Comparison of ENCODE assay signal across 35 mouse cellular contexts in the genomic region with DNA sequence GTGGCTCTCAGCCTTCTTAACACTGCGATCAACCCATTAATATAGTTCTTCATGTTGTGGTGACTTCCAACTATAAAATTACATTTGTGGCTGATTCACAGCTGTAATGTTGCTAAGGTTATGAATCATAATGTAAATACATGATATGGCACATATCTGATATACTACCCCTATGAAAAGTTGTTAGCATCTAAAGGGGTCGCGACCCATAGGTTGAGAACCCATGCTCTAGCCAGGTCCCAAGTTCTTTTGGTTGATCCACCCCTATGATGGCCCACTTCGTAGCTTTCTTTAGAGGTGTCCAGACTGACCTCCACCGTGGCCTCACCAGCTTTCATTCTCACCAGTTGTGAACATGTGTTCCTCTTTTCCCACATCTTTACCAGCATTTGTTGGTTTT. TPM values are rescaled to one million over a fixed set of nuclear protein-coding genes. Genes with fewer than 3 reads are reported as not detected.
"Had no signal": no experiment of that assay in that cellular context is flagged by ENCODE, and none has a peak within 500 bp of the region (broad histone marks: within the 10 kb centered on the region; RNA-seq: fewer than 3 reads in every experiment).

No protein-coding gene starts in this region.

- H3K4me1 ChIP-seq: embryonic facial prominence, embryonic 10.5 days; embryonic facial prominence, embryonic 12.5 days; embryonic facial prominence, embryonic 13.5 days; embryonic facial prominence, embryonic 15.5 days; forebrain, embryonic 10.5 days; forebrain, embryonic 12.5 days; forebrain, embryonic 13.5 days; forebrain, embryonic 15.5 days; heart, embryonic 10.5 days had no signal

- H3K9me3 ChIP-seq: embryonic facial prominence, embryonic 10.5 days; embryonic facial prominence, embryonic 12.5 days; embryonic facial prominence, embryonic 13.5 days; embryonic facial prominence, embryonic 15.5 days; forebrain, embryonic 10.5 days; forebrain, embryonic 12.5 days; forebrain, embryonic 13.5 days; forebrain, embryonic 15.5 days; heart, embryonic 10.5 days had no signal

- H3K27me3 ChIP-seq: embryonic facial prominence, embryonic 12.5 days; embryonic facial prominence, embryonic 13.5 days; embryonic facial prominence, embryonic 15.5 days; forebrain, embryonic 12.5 days; forebrain, embryonic 13.5 days; forebrain, embryonic 15.5 days had no signal

- H3K36me3 ChIP-seq: embryonic facial prominence, embryonic 10.5 days; embryonic facial prominence, embryonic 12.5 days; embryonic facial prominence, embryonic 13.5 days; embryonic facial prominence, embryonic 15.5 days; forebrain, embryonic 10.5 days; forebrain, embryonic 12.5 days; forebrain, embryonic 15.5 days; heart, embryonic 10.5 days had no signal

- H3K27ac ChIP-seq: embryonic facial prominence, embryonic 10.5 days; embryonic facial prominence, embryonic 12.5 days; embryonic facial prominence, embryonic 13.5 days; embryonic facial prominence, embryonic 15.5 days; forebrain, embryonic 10.5 days; forebrain, embryonic 12.5 days; forebrain, embryonic 13.5 days; forebrain, embryonic 15.5 days; gastrocnemius, adult 2 months; heart, adult 2 months; heart, embryonic 10.5 days had no signal

- H3K4me3 ChIP-seq: embryonic facial prominence, embryonic 10.5 days; embryonic facial prominence, embryonic 12.5 days; embryonic facial prominence, embryonic 13.5 days; embryonic facial prominence, embryonic 15.5 days; erythroblast, embryonic 14.5 days; forebrain, embryonic 10.5 days; forebrain, embryonic 12.5 days; forebrain, embryonic 13.5 days; forebrain, embryonic 15.5 days; gastrocnemius, adult 2 months; heart, adult 2 months; heart, embryonic 10.5 days had no signal

- H3K9ac ChIP-seq: embryonic facial prominence, embryonic 12.5 days; embryonic facial prominence, embryonic 13.5 days; embryonic facial prominence, embryonic 15.5 days; forebrain, embryonic 12.5 days; forebrain, embryonic 13.5 days; forebrain, embryonic 15.5 days; forebrain, postnatal 0 days had no signal

- DNase-seq: cerebellum, adult 9-10 months; cerebellum, adult 9-11 months; cerebellum, postnatal 10 days; cerebellum, postnatal 14 days; cerebellum, postnatal 25 days; cerebellum, postnatal 36 days; embryo, embryonic 11 days; forebrain, postnatal 0 days; gastrocnemius, adult 2 months; gastrocnemius, postnatal 14 days; gastrocnemius, postnatal 25 days; gastrocnemius, postnatal 36 days; heart, adult 11 months; heart, adult 18-20 months; heart, adult 2 months had no signal

- H3K4me2 ChIP-seq: embryonic facial prominence, embryonic 12.5 days; embryonic facial prominence, embryonic 13.5 days; embryonic facial prominence, embryonic 15.5 days; forebrain, embryonic 12.5 days; forebrain, embryonic 13.5 days; forebrain, embryonic 15.5 days; heart, embryonic 11.5 days had no signal

RNA-seq across cellular contexts. Expression of a gene that starts 18.0 kb away (rescaled TPM):
- total RNA-seq: common myeloid progenitor, adult 5-6 weeks; gastrocnemius, adult 18-20 months; gastrocnemius, adult 2 months; gastrocnemius, adult 8-10 months; gastrocnemius, postnatal 14 days; gastrocnemius, postnatal 25 days; gastrocnemius, postnatal 36 days; gastrocnemius, postnatal 4 days; granulocyte monocyte progenitor cell, adult 5-6 weeks; heart, adult 18-20 months; heart, adult 2 months; heart, adult 8-10 months had no signal
- polyA plus RNA-seq: erythroblast, embryonic 14.5 days; forebrain, embryonic 10.5 days; forebrain, embryonic 14.5 days; forebrain, embryonic 16.5 days; gonadal fat pad, adult 2 months; heart, adult 2 months; heart, embryonic 10.5 days; heart, embryonic 11.5 days had no signal
